Mouse (Mus musculus): ENCODE results near the gene Bach2. TPM values are rescaled to one million over a fixed set of nuclear protein-coding genes. Genes with fewer than 3 reads are reported as not detected.

Gene Bach2
- polyA plus RNA-seq, 2 experiments: 0.45 to 0.67 TPM

GRCm38 (mm10) chr4:32359634-32360033 is 121.0 kb downstream of the Bach2 start:
- TF ChIP-seq CTCF (IDR thresholded peaks at IDR 0.05; ENCODE audit: low read depth) (no peak), EP300 (IDR thresholded peaks at IDR 0.05; ENCODE audit: low read depth) (no peak)
- H3K36me3 ChIP-seq (replicated peaks; ENCODE audit: control insufficient read depth, insufficient read depth, low read depth): no peaks in the 10 kb centered on the region
- H3K27ac ChIP-seq: no peak overlapping the region
- H3K4me3 ChIP-seq (ENCODE audit: insufficient read depth in 1 of 2, low read depth in 2 of 2, low read length in 2 of 2): no peak overlapping the region
- 47% methylated on average over 3 of the region's 3 CpGs for WGBS (ENCODE audit: insufficient replicate concordance)
- no peak overlapping the region for H3K4me2 ChIP-seq (ENCODE audit: low read depth)
- DNase-seq (ENCODE audit: low read depth in 3 of 3, low spot score in 3 of 3): no peak
- H3K4me1 ChIP-seq (replicated peaks; ENCODE audit: control insufficient read depth in 2 of 2, insufficient read depth in 2 of 2, low read length in 1 of 2): peaks cover 0 to 8% of the 10 kb centered on the region in 2 experiments; a peak in 1 of 4 replicates
- H3K27me3 ChIP-seq (ENCODE audit: control insufficient read depth, insufficient read depth, low read length): no peaks in the 10 kb centered on the region
- no peak for ATAC-seq (ENCODE audit: insufficient read depth)
- H3K9ac ChIP-seq (replicated peaks): no peak overlapping the region
- H3K9me3 ChIP-seq (ENCODE audit: control insufficient read depth, low read length): no peaks in the 10 kb centered on the region

- no peak for TF ChIP-seq EP300 (IDR thresholded peaks at IDR 0.05; ENCODE audit: low read depth)
- TF ChIP-seq CTCF (IDR thresholded peaks at IDR 0.05; ENCODE audit: low read depth): no peak
- WGBS (ENCODE audit: insufficient replicate concordance): 59% methylated on average over 5 of the region's 5 CpGs
- no peaks in the 10 kb centered on the region for H3K36me3 ChIP-seq (replicated peaks; ENCODE audit: control insufficient read depth, insufficient read depth, low read depth)
These were observed 121.9 kb downstream of the Bach2 start for GRCm38 (mm10) chr4:32360496-32360895.

GRCm38 (mm10) chr4:32363488-32363984 is 124.9 kb downstream of the Bach2 start:
- DNase-seq (ENCODE audit: low read depth in 3 of 3, low spot score in 3 of 3) (no peak), ATAC-seq (ENCODE audit: insufficient read depth) (no peak)

More at GRCm38 (mm10) chr4:32360496-32360895, 121.9 kb downstream of the Bach2 start:
- Histone ChIP-seq H3K9me3 (ENCODE audit: control insufficient read depth, low read length) (no peaks in the 10 kb centered on the region), H3K27ac (no peak overlapping the region), H3K27me3 (ENCODE audit: control insufficient read depth, insufficient read depth, low read length) (no peaks in the 10 kb centered on the region), H3K4me1 (replicated peaks; ENCODE audit: control insufficient read depth in 2 of 2, insufficient read depth in 2 of 2, low read length in 1 of 2) (peaks cover 0 to 8% of the 10 kb centered on the region in 2 experiments; a peak in 1 of 4 replicates), H3K4me2 (ENCODE audit: low read depth) (no peak overlapping the region), H3K9ac (replicated peaks) (no peak overlapping the region), H3K4me3 (ENCODE audit: insufficient read depth in 1 of 2, low read depth in 2 of 2, low read length in 2 of 2) (no peak overlapping the region)
- DNase-seq (ENCODE audit: low read depth in 3 of 3, low spot score in 3 of 3) (no peak), ATAC-seq (ENCODE audit: insufficient read depth) (no peak)

DNA sequence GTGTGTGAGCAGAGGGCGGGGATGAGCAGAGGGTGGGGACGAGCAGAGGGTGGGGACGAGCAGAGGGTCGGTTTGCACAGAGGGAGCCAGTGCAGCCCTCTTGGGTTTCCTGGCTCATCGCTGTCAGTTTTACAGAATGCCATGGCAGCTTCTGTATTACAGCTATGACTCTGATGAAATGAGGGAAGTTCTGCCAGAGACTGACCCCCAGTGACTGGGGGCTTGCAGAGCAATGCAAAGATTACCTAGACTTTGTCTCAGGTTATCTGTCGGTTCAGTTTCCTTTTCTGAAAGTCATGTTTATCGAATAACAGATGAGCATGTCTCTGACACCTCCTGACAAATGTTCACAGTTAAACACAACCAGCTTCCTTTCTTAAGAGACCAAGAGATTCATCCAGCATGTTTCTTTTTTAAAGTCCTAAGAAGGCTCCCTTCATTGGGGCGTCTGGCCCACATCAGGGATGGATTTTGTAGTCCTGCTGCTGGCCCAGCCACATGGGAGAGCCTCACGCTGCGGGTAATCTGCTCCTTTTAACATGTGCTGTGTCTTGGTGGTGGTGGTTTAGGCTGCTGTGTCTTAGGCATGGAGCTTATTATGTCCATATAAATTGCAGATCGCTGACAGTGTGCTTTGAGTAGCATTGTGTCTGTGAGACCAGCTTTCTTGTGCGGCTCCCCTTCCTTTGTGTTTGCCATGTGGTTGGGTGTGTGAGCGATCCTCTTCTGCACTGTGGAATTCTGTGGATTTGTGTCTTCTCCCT is 126.7 kb downstream of the Bach2 start:
- Histone ChIP-seq H3K4me1 (replicated peaks; ENCODE audit: control insufficient read depth in 2 of 2, insufficient read depth in 2 of 2, low read length in 1 of 2) (peaks cover 0 to 5% of the 10 kb centered on the region in 2 experiments; a peak in 1 of 4 replicates), H3K9ac (replicated peaks) (no peak overlapping the region), H3K4me3 (ENCODE audit: insufficient read depth in 1 of 2, low read depth in 2 of 2, low read length in 2 of 2) (no peak overlapping the region), H3K4me2 (ENCODE audit: low read depth) (no peak overlapping the region), H3K36me3 (replicated peaks; ENCODE audit: control insufficient read depth, insufficient read depth, low read depth) (no peaks in the 10 kb centered on the region), H3K27me3 (ENCODE audit: control insufficient read depth, insufficient read depth, low read length) (no peaks in the 10 kb centered on the region), H3K9me3 (ENCODE audit: control insufficient read depth, low read length) (no peaks in the 10 kb centered on the region), H3K27ac (no peak overlapping the region)
- ATAC-seq (ENCODE audit: insufficient read depth) (no peak), DNase-seq (ENCODE audit: low read depth in 3 of 3, low spot score in 3 of 3) (no peak)
- no peak for TF ChIP-seq EP300 (IDR thresholded peaks at IDR 0.05; ENCODE audit: low read depth)
- no peak for TF ChIP-seq CTCF (IDR thresholded peaks at IDR 0.05; ENCODE audit: low read depth)
- 27% methylated on average over 13 of the region's 13 CpGs for WGBS (ENCODE audit: insufficient replicate concordance)

More at GRCm38 (mm10) chr4:32363488-32363984, 124.9 kb downstream of the Bach2 start:
- TF ChIP-seq CTCF (IDR thresholded peaks at IDR 0.05; ENCODE audit: low read depth) (no peak), EP300 (IDR thresholded peaks at IDR 0.05; ENCODE audit: low read depth) (no peak)
- 16% methylated on average over 14 of the region's 14 CpGs for WGBS (ENCODE audit: insufficient replicate concordance)
- Histone ChIP-seq H3K36me3 (replicated peaks; ENCODE audit: control insufficient read depth, insufficient read depth, low read depth) (no peaks in the 10 kb centered on the region), H3K9ac (replicated peaks) (no peak overlapping the region), H3K9me3 (ENCODE audit: control insufficient read depth, low read length) (no peaks in the 10 kb centered on the region), H3K27ac (no peak overlapping the region), H3K4me1 (replicated peaks; ENCODE audit: control insufficient read depth in 2 of 2, insufficient read depth in 2 of 2, low read length in 1 of 2) (peaks cover 0 to 8% of the 10 kb centered on the region in 2 experiments; a peak in 1 of 4 replicates), H3K4me3 (ENCODE audit: insufficient read depth in 1 of 2, low read depth in 2 of 2, low read length in 2 of 2) (no peak overlapping the region), H3K27me3 (ENCODE audit: control insufficient read depth, insufficient read depth, low read length) (no peaks in the 10 kb centered on the region), H3K4me2 (ENCODE audit: low read depth) (no peak overlapping the region)

DNA sequence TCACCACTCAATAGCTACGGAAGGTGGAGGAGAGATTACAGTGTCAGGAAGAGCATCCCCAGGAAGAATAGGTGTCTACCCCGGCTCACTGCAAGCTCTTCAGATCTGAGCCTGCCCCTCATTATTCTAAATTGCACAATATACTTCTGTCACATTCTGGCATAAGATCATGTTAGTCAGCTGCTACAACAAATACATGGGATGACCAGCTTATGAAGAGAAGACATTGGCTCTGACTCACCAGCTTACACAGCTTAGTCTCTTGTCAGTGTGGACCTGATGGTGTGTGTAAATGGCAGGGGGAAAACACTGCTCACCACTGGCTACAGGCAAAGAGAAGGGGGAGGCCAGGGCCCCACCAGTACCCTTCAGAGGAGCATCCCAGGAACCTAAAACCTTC is 127.6 kb downstream of the Bach2 start:
- no peak for ATAC-seq (ENCODE audit: insufficient read depth)
- peaks cover 0 to 5% of the 10 kb centered on the region in 2 experiments; a peak in 1 of 4 replicates for H3K4me1 ChIP-seq (replicated peaks; ENCODE audit: control insufficient read depth in 2 of 2, insufficient read depth in 2 of 2, low read length in 1 of 2)
- H3K9ac ChIP-seq (replicated peaks): no peak overlapping the region
- H3K27me3 ChIP-seq (ENCODE audit: control insufficient read depth, insufficient read depth, low read length): no peaks in the 10 kb centered on the region
- H3K27ac ChIP-seq: no peak overlapping the region
- H3K36me3 ChIP-seq (replicated peaks; ENCODE audit: control insufficient read depth, insufficient read depth, low read depth): no peaks in the 10 kb centered on the region
- H3K4me3 ChIP-seq (ENCODE audit: insufficient read depth in 1 of 2, low read depth in 2 of 2, low read length in 2 of 2): no peak overlapping the region
- no peak for TF ChIP-seq CTCF (IDR thresholded peaks at IDR 0.05; ENCODE audit: low read depth)
- no peak overlapping the region for H3K4me2 ChIP-seq (ENCODE audit: low read depth)
- H3K9me3 ChIP-seq (ENCODE audit: control insufficient read depth, low read length): no peaks in the 10 kb centered on the region
- WGBS (ENCODE audit: insufficient replicate concordance): 60% methylated on average over 2 of the region's 2 CpGs
- no peak for DNase-seq (ENCODE audit: low read depth in 3 of 3, low spot score in 3 of 3)
